Mouse (Mus musculus): ENCODE data around the gene Cfap20.

Cfap20 gene

DNA sequence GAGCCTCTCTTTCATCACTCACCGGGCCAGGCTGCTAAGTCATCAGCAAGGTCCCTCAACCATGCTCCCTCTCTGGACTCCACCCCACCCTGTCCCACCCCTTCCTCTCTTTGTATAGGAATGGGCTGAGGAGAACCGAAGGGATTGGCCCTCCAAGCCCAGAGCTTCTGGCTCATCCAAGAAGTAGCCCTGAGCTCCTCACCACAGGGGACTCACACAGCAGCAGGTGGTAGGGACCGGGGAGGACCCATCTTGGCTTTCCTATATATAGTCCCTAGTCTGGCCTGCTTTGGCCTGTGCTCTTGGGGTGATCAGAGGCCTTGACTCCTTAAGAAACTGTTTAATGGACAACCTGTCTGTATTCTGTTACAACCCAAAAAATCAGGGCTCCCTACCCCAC lies 60.2 kb downstream of the Cfap20 start:
- no peak for DNase-seq (ENCODE audit: low read depth, low spot score)

DNA sequence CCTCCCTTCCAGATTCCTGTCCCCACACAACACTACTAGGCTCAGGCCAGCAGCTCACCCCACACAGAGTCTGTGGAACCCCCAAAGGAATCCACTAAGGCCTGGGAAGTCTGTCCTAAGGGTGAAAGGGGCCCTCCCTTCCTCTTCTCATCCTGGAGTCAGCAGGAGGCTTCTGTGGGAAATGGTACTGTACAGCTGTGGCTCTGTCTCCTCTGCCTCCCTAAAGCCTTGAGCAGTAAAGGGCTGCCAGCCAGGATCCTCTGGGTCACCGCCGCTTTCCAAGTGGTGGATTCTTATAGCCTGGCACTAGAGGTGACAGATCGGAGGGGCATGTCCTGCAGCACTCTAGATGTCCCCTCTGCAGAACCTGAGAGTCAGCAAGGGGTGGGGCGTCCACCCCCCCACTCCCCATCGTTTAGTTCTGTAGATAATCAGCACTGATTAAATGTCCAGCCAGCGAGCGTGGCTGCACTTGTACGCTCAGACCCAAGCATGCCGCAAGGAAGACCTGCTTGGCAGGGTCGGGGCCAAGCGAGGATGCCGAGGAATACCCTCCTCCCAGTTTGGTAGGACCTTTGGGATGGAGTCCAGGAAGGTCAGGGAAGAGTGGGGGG lies 61.2 kb downstream of the Cfap20 start:
- DNase-seq (ENCODE audit: low read depth, low spot score): no peak
